Mouse (Mus musculus) heart, embryonic 12.5 days (tissue): Measurements from ENCODE around the gene Hcn3. TPM values are rescaled to one million over a fixed set of nuclear protein-coding genes. Genes with fewer than 3 reads are reported as not detected.

ENCODE experiments used
- ATAC-seq: fragments of 200-750 bp; cut with Nextera tagmentation; 2 replicates; pipeline ENCODE4 v1.8.0; 2017; ENCODE audit warnings: moderate TSS enrichment, moderate library complexity; ENCODE audit not compliant: insufficient number of reproducible peaks, low FRiP score
- H3K27ac ChIP-seq: fragments of 300-500 bp; sonication (generic); 2 replicates; pipeline ENCODE4 v1.5.1; 2016; ENCODE audit warnings: mild to moderate bottlenecking, moderate library complexity; ENCODE audit not compliant: poor library complexity, severe bottlenecking
- H3K27me3 ChIP-seq: fragments of 300-500 bp; sonication (generic); replicated peaks from 2 replicates; pipeline ENCODE4 v1.6.1; 2016; ENCODE audit warnings: mild to moderate bottlenecking, moderate library complexity
- H3K36me3 ChIP-seq: fragments of 300-500 bp; sonication (generic); 2 replicates; pipeline ENCODE4 v1.6.1; 2016; ENCODE audit warnings: mild to moderate bottlenecking, moderate library complexity
- H3K4me1 ChIP-seq: fragments of 300-500 bp; sonication (generic); replicated peaks from 2 replicates; pipeline ENCODE4 v1.6.1; 2016; ENCODE audit warnings: mild to moderate bottlenecking
- H3K4me2 ChIP-seq: fragments of 300-500 bp; sonication (generic); 2 replicates; pipeline ENCODE4 v1.6.1; 2016; ENCODE audit warnings: mild to moderate bottlenecking, moderate library complexity
- H3K4me3 ChIP-seq: fragments of 300-500 bp; sonication (generic); 2 replicates; pipeline ENCODE4 v1.5.1; 2016; ENCODE audit warnings: mild to moderate bottlenecking
- H3K9ac ChIP-seq: fragments of 300-500 bp; sonication (generic); 2 replicates; pipeline ENCODE4 v1.6.1; 2016; ENCODE audit warnings: mild to moderate bottlenecking, moderate library complexity
- H3K9me3 ChIP-seq: fragments of 300-500 bp; sonication (generic); replicated peaks from 2 replicates; pipeline ENCODE4 v1.6.1; 2016; ENCODE audit warnings: mild to moderate bottlenecking, moderate library complexity
- WGBS: fragments of 180-500 bp; shearing (Covaris S2); methylation state at CpG from one replicate; pipeline ENCODE4 v1.1.7; 2016; 5-methylcytosine and 5-hydroxymethylcytosine counted together
- polyA plus RNA-seq: library from polyadenylated mRNA; unstranded; fragments of >200 nt; fragmentation: Nextera tagmentation; extraction: Ambion mirVana; gene quantifications from 2 replicates; pipeline ENCODE4 v1.2.1, GENCODE M21; 2016

Hcn3 gene
- polyA plus RNA-seq, 1 experiment from 2014 or later: 0.65 TPM

DNA sequence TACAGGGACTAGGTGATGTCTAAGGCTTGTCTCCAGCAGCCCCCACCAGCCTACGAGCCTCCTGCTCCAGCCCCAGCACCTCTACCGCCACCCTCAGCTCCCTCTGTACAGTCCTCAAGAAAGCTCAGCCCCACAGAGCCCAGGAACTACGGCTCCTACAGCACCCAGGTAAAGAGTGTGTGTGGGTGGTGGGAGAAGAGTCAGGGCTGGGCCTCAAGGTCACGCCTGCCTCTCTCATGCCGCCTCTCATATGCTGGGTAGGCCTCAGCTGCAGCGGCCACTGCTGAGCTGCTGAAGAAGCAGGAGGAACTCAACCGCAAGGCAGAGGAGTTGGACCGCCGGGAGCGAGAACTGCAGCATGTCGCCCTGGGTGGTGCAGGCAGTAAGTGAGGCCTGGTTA, 19.1 kb upstream of the Hcn3 start:
- no peak for ATAC-seq
- H3K9ac ChIP-seq: no peak overlapping the region
- no peaks in the 10 kb centered on the region for H3K27me3 ChIP-seq
- no peak overlapping the region for H3K4me3 ChIP-seq
- WGBS: 88% methylated on average over 11 of the region's 11 CpGs
- no peaks in the 10 kb centered on the region for H3K9me3 ChIP-seq
- no peak overlapping the region for H3K27ac ChIP-seq
- peaks cover 62% of the 10 kb centered on the region for H3K36me3 ChIP-seq
- H3K4me2 ChIP-seq: 0 out of 2 replicates have a peak overlapping the region, but pooled peaks have one; percentile 81
- H3K4me1 ChIP-seq: peaks cover 21% of the 10 kb centered on the region

GRCm38 (mm10) chr3:89178107-89178385, 18.1 kb upstream of the Hcn3 start:
- peaks cover 16% of the 10 kb centered on the region for H3K4me1 ChIP-seq
- H3K4me3 ChIP-seq: peak overlapping the region; percentile 65
- H3K36me3 ChIP-seq: peaks cover 73% of the 10 kb centered on the region
- H3K9me3 ChIP-seq: no peaks in the 10 kb centered on the region
- 7% methylated on average over 6 of the region's 6 CpGs for WGBS
- no peak for ATAC-seq
- H3K27me3 ChIP-seq: no peaks in the 10 kb centered on the region
- H3K27ac ChIP-seq: peak overlapping the region; percentile 59; the same call in 1 of the 2 replicates
- peak overlapping the region; percentile 81 for H3K4me2 ChIP-seq
- H3K9ac ChIP-seq: peak overlapping the region; percentile 80

DNA sequence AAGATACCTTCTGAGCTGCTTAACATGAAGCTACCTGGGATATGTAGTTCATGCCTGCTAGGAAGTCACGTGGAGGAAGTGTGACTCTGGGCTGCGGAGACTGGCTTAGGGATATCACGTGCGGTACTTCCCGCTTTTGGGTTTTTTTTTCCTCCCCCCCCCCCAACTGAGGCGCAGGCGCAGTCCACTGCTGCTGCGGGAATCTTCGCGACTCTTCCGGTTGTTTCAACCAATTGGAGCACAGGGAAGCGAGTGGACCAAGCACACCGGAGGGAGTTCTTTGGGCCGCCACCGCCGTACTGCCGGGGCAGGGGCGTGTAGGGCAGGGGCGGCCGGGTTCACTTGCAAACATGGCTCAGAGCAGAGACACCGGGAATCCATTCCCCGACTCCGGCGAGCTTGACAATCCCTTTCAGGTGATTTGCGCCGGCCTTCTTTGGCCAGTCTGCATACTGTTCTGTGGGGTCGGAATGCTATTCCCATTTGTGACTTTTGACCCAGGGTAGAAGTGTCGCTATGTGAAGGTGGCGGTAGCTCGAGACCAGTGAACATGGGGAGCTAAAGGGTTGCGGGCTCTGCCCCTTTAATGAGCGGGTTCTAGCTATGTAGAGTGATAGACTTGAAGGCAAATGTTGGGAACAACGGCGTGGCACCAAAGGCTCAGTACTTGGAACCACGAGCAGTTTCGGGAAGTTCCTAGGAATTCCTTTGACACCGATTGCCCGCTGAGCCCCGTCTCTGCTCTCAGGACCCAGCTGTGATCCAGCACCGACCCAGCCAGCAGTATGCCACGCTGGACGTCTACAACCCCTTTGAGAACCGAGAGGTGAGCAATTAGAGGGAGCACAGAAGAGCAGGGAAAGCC, 17.5 kb upstream of the Hcn3 start, which contains the start of gene Scamp3:
Gene Scamp3, plus strand, starts transcription at position 232 of the 865 bp plus-strand sequence.
- under 1% methylated on average over 43 of the region's 43 CpGs for WGBS
- Histone ChIP-seq H3K4me2 (peak within 1 kb of the TSS; percentile 81), H3K4me3 (peak within 1 kb of the TSS; percentile 65), H3K27me3 (no peaks in the 10 kb centered on the region), H3K36me3 (peaks cover 77% of the 10 kb centered on the region), H3K9ac (peak within 1 kb of the TSS; percentile 80), H3K9me3 (no peaks in the 10 kb centered on the region), H3K27ac (peak within 1 kb of the TSS; percentile 59), H3K4me1 (peaks cover 12% of the 10 kb centered on the region)
- ATAC-seq: peak; percentile 93

DNA sequence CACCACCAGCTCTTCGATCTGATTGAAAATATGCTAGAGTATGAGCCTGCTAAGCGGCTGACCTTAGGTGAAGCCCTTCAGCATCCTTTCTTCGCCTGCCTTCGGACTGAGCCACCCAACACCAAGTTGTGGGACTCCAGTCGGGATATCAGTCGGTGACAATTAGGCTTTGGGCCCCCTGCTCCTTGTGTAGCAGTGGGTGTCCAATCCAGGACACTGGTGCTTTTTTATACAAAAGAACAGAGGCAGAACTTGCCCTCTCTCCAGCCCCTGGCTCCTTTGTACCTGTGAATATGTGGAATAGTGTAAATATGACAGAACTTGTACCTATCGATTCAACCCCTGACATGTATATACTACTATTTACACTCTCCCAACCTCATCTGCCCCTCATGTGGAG, 16.4 kb upstream of the Hcn3 start:
- 84% methylated on average over 7 of the region's 7 CpGs for WGBS
- no peak for ATAC-seq
- H3K4me3 ChIP-seq: no peak overlapping the region
- peaks cover 76% of the 10 kb centered on the region for H3K36me3 ChIP-seq
- H3K9me3 ChIP-seq: no peaks in the 10 kb centered on the region
- H3K27ac ChIP-seq: no peak overlapping the region
- H3K4me2 ChIP-seq: no peak overlapping the region
- H3K9ac ChIP-seq: no peak overlapping the region
- H3K4me1 ChIP-seq: peaks cover 12% of the 10 kb centered on the region
- no peaks in the 10 kb centered on the region for H3K27me3 ChIP-seq

DNA sequence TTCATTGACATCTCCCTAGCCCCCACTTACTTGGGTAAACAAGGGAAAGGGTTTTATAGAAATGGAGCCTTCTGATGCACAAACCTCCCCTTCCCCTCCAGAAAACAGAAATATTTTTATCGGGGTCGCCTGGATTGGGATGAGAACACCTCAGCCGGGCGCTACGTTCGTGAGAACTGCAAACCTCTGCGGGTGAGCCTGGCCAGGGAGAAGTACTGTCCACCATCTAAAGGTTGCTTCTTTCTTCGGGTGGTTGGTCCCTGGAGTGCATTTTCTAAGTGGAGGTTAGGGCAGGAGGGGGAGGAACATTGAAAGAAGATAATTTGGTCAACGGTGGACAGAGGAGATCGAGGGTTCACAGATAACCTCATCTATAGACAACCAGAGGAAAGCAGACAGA, 15.5 kb upstream of the Hcn3 start:
- Histone ChIP-seq H3K4me1 (peaks cover 12% of the 10 kb centered on the region), H3K27me3 (no peaks in the 10 kb centered on the region), H3K4me2 (no peak overlapping the region), H3K9me3 (no peaks in the 10 kb centered on the region), H3K27ac (no peak overlapping the region), H3K4me3 (no peak overlapping the region), H3K9ac (no peak overlapping the region), H3K36me3 (peaks cover 75% of the 10 kb centered on the region)
- no peak for ATAC-seq
- 86% methylated on average over 10 of the region's 10 CpGs for WGBS

GRCm38 (mm10) chr3:89174844-89175243, 14.8 kb upstream of the Hcn3 start:
- H3K27me3 ChIP-seq: no peaks in the 10 kb centered on the region
- 94% methylated on average over 11 of the region's 11 CpGs for WGBS
- H3K9ac ChIP-seq: no peak overlapping the region
- H3K36me3 ChIP-seq: peaks cover 75% of the 10 kb centered on the region
- H3K27ac ChIP-seq: no peak overlapping the region
- no peaks in the 10 kb centered on the region for H3K9me3 ChIP-seq
- no peak overlapping the region for H3K4me2 ChIP-seq
- no peak for ATAC-seq
- peaks cover 12% of the 10 kb centered on the region for H3K4me1 ChIP-seq
- no peak overlapping the region for H3K4me3 ChIP-seq

DNA sequence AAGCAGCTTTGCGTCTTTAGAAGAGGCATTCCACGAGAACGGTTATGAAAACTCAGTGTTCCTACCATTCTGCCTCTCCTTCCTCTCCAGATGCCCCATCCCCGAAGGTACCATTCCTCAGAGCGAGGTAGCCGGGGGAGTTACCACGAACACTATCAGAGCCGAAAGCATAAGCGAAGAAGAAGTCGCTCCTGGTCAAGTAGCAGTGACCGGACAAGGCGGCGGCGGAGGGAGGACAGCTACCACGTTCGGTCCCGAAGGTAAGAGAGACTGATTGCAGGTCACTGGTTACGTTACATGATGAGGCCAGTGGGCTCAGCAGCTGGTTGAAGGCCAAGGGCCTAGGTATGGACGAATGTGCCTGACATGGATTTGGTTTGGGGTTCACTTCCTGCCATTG, 6.9 kb upstream of the Hcn3 start:
- Histone ChIP-seq H3K9ac (no peak overlapping the region), H3K4me3 (no peak overlapping the region), H3K27ac (no peak overlapping the region), H3K4me1 (peaks cover 16% of the 10 kb centered on the region), H3K27me3 (no peaks in the 10 kb centered on the region), H3K4me2 (no peak overlapping the region), H3K9me3 (no peaks in the 10 kb centered on the region), H3K36me3 (peaks cover 52% of the 10 kb centered on the region)
- no peak for ATAC-seq
- WGBS: 93% methylated on average over 19 of the region's 19 CpGs

DNA sequence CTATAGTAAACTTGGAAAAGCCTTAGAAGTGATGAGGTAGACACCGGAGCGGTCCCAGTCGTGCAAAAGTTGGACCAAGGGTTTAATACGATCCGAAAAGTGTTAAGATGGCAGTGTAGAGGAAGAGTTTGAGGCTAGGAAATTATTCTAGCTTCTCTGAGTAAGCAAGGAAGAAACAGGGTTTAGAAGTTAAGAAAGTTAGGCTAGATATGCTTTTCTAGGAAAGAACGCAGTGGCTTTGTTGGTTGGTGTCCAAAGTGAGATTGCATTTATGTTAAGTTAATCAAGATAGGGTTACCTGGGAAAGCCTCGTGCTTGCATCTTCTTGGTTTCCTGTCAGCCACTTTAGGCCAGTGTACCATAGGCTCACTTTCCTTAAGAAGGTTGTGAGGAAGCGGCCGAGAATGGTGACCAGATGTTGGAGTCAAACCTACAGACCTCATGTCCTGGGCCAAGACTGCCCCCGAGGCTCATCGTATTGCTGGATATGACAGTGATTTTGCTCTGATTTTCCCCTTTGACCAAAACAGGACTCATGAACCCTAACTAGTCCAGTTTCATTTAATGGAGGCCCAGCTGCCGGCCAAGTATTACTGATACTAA, 5.4 kb upstream of the Hcn3 start:
- Histone ChIP-seq H3K4me2 (peak overlapping the region; percentile 85), H3K4me1 (peaks cover 16% of the 10 kb centered on the region), H3K36me3 (peaks cover 38% of the 10 kb centered on the region), H3K27ac (peak overlapping the region; percentile 97), H3K27me3 (no peaks in the 10 kb centered on the region), H3K9me3 (no peaks in the 10 kb centered on the region), H3K9ac (peak overlapping the region; percentile 95), H3K4me3 (peak overlapping the region; percentile 85)
- WGBS: 24% methylated on average over 12 of the region's 12 CpGs
- ATAC-seq: no peak

DNA sequence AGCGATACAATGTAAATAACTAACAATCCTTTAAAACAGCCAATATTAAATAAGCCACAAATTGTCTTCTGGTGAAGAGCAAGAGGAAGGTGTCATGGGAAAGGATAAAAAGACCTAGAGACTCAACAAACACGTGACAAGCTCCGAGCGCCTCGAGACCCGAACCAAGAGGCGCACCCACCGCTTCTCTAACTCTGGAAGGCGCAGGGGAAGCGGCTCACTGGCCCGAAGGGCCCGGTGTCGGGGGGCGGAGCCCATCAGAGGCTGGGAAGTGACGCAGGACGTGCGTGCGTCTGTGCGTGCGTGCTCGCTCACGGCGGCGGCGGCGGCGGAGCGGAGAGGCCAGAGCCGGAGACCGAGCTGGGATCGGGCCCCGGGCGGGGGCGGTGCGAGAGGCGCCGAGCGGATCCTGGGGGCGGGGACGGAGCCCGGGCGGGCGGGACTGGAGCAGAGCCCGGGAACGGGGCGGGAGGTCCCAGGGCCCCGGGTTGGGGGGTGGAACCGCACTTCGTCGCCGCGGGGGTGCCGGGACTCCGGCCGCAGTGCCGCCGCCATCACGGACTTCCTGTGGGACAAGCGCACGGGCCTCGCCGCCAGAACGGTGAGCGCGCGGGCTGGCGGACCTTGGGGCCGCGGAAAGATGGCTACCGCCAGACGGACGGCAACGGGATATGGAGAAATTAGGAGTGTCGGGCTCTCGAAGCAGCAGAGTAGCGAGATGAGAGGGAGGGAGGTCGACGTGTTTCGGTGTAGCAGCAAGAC, 4.7 kb upstream of the Hcn3 start, which contains the start of gene Clk2:
Gene Clk2, plus strand, starts transcription at position 290 of the 762 bp plus-strand sequence.
- under 1% methylated on average over 79 of the region's 79 CpGs for WGBS
- Histone ChIP-seq H3K27ac (peak within 1 kb of the TSS; percentile 97), H3K36me3 (peaks cover 31% of the 10 kb centered on the region), H3K4me3 (peak within 1 kb of the TSS; percentile 85), H3K4me2 (peak within 1 kb of the TSS; percentile 85), H3K27me3 (peaks cover 3% of the 10 kb centered on the region), H3K4me1 (peaks cover 22% of the 10 kb centered on the region), H3K9me3 (no peaks in the 10 kb centered on the region), H3K9ac (peak within 1 kb of the TSS; percentile 95)
- ATAC-seq: peak; percentile 97

GRCm38 (mm10) chr3:89163643-89164245, 3.7 kb upstream of the Hcn3 start:
- Histone ChIP-seq H3K36me3 (peaks cover 21% of the 10 kb centered on the region), H3K4me1 (peaks cover 28% of the 10 kb centered on the region), H3K4me2 (peak overlapping the region; percentile 85), H3K9me3 (no peaks in the 10 kb centered on the region), H3K9ac (peak overlapping the region; percentile 95; the same call in 1 of the 2 replicates), H3K27me3 (peaks cover 12% of the 10 kb centered on the region), H3K27ac (no peak overlapping the region), H3K4me3 (peak overlapping the region; percentile 85)
- 74% methylated on average over 5 of the region's 5 CpGs for WGBS
- ATAC-seq: no peak
